Mouse (Mus musculus) neutrophil, adult 5-6 weeks (primary cell): Measurements from ENCODE around the gene 1700113H08Rik. TPM values are rescaled to one million over a fixed set of nuclear protein-coding genes. Genes with fewer than 3 reads are reported as not detected.

Experiments
- ATAC-seq: fragments of 151-379, 151-347 bp; 2 replicates; pipeline ENCODE4 v1.8.0; 2017; ENCODE audit warnings: mild to moderate bottlenecking, moderate TSS enrichment; ENCODE audit not compliant: insufficient number of reproducible peaks, poor library complexity, low FRiP score, severe bottlenecking; ENCODE audit errors: extremely low read depth
- total RNA-seq: library from RNA; stranded (forward); fragments of 200-1000 nt; gene quantifications from 2 replicates; pipeline ENCODE4 v1.2.3, GENCODE M21; 2017

Gene 1700113H08Rik
- total RNA-seq, 1 experiment from 2014 or later = not detected

- no peak for ATAC-seq
These were observed 6.1 kb upstream of the 1700113H08Rik start for GRCm38 (mm10) chr10:87051714-87052113.

DNA sequence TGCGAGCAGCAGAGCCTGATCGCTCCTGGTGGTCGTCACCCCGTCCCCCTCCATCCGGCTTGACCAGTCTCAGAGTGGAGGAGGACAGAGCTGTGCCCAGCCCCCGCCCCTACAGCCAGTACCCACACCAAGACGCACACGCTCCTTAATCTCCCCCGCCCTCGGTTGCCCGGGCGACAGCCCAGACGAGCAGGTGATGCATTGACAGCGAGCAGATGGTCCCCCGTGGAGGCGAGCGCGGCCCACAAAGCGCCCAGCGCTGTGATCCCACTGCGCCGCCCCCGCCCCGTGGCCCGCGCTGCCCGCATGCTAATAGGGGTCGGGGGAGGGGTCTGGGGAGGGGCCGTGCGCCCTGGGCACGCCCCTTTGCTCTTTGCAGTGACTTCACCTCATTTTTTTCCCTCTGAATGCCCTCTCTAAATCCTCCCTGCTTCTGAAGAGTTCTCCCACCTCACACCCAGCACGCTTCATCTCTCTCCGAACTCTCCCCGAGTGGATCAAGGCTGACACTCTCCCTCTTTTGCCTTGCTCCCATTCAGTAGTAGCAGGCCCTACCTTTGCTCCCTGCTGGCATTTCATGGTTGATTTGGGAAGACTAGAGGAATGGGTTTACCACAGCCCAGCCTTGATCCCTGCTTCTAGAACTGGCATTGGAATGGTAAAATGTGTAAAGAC is 543 bp downstream of the 1700113H08Rik start:
- no peak for ATAC-seq

DNA sequence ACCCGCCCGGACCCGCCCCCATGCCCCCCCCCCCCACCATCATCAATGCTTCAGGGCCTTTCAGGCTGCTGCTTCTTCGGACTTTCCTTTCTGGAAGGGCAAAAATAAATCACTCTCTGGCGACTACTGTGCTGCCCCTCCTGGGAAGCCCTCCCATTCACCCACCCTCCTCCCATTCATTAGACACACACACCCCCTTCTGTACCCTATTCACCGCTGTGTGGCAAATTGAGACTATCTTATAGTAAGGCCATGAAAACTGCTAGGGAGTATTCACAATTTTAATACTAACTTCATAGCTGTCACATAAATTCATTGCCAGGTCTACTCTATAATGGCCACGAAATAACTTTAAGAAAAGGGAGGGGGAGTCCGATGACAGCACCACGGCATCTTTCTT is 1.1 kb downstream of the 1700113H08Rik start:
- no peak for ATAC-seq

DNA sequence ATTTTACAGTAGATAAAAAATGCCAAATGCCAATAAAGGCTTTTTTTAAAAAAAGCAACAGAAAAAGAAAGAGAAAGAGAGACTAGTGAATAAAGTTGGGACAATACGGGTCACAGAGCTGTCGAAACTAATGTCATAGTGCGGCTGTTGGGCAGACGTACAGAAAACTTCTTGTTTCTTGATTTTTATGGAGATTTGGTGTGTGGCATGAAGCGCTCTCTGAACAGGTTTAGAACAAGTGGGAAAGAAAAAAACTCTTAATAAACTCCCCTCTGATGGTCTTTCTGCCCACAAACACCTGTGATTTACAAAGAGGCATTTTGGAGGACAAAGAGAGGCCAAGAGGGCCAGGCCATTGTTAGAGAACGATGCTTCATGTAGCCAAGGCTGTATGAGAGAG is 1.6 kb downstream of the 1700113H08Rik start:
- ATAC-seq = no peak

DNA sequence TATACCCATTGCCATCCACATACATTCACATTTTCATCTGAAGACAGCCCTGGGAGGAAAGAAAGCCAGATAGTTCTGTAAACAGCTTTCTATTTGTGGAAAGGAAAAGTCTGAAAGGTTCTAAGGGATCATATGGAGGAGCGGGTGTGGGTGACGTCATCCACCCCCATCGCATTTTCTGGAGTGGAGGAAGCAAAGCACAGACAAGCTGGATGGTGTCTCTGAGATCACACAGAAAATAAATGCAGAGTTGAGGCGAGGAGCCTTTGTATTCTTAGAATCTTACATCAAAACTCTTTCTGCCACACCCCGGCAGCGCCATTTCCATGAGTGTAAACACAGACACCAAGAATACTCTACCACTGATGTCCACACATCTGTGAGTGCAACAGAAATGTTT is 26.4 kb downstream of the 1700113H08Rik start:
- ATAC-seq = no peak

GRCm38 (mm10) chr10:87087646-87088045 is 29.8 kb downstream of the 1700113H08Rik start:
- ATAC-seq = no peak

DNA sequence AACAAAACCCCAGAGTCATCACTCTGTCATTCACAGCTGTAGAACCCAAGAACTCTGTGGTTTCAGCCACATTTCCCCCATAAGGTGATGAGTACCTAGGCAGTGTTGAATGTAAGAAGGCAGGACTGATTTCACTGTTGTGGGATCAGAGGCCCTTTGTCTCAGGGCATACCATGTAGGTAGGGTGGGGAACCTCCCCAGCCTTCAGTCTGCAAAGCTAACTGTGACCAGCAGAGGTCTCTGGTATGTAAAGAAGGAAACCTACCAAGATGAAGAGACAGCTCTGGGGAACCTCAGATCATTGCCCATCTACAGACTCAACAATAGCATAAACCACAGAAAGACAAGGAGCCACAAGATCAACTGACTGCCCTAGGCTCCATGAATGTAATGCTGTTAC is 36.4 kb downstream of the 1700113H08Rik start:
- ATAC-seq = peak; percentile 84

GRCm38 (mm10) chr10:87098722-87099121 is 40.9 kb downstream of the 1700113H08Rik start:
- ATAC-seq = peak; percentile 46; the same call in 1 of the 2 replicates

- no peak for ATAC-seq
These were observed 42.8 kb downstream of the 1700113H08Rik start for GRCm38 (mm10) chr10:87100668-87101067.

GRCm38 (mm10) chr10:87101265-87101950 is 43.6 kb downstream of the 1700113H08Rik start:
- ATAC-seq = no peak

- no peak for ATAC-seq
These were observed 44.1 kb downstream of the 1700113H08Rik start for GRCm38 (mm10) chr10:87101951-87102320.

DNA sequence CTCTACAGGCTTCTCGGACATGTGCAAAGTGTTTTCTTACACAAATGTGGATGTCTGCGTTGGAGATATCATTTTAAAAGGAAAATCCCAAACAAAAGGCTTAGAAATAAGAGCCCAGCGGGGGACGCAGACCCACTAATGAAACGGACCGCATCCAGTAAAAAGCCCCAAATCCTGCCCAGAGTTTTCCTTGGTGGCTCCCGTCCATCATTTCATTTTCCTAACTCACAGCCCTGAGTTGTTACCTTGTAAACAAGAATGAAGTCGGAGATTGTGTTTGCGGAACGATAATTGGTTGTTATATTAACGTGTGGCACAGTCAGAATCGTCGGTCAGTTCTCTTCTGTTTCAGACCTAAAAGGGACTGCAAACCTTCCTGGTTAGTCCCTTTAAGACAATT is 44.6 kb downstream of the 1700113H08Rik start:
- ATAC-seq = no peak

GRCm38 (mm10) chr10:87103286-87103685 is 45.4 kb downstream of the 1700113H08Rik start:
- ATAC-seq = no peak

GRCm38 (mm10) chr10:87107565-87108297 is 49.9 kb downstream of the 1700113H08Rik start:
- ATAC-seq = peak; percentile 88

GRCm38 (mm10) chr10:87108333-87108732 is 50.5 kb downstream of the 1700113H08Rik start:
- ATAC-seq = peak; percentile 25; the same call in 1 of the 2 replicates

GRCm38 (mm10) chr10:87109038-87109771 is 51.4 kb downstream of the 1700113H08Rik start:
- no peak for ATAC-seq

GRCm38 (mm10) chr10:87110909-87111308 is 53.1 kb downstream of the 1700113H08Rik start:
- no peak for ATAC-seq

- ATAC-seq = no peak
These were observed 67.2 kb downstream of the 1700113H08Rik start for GRCm38 (mm10) chr10:87125094-87125493.

GRCm38 (mm10) chr10:87126186-87126824 is 68.5 kb downstream of the 1700113H08Rik start:
- 0 out of 2 replicates have a peak, but pooled peaks have one; percentile 30 for ATAC-seq
